Mouse (Mus musculus) stomach, postnatal 0 days (tissue): ENCODE measurements around the gene Rnf126. TPM values are rescaled to one million over a fixed set of nuclear protein-coding genes. Genes with fewer than 3 reads are reported as not detected.
"Not testable (repeated sequence)": the region's sequence is repeated elsewhere in the genome, so short reads cannot be mapped to it uniquely, and the experiment has no call there.

Experiments
- ATAC-seq: fragments of 200-750 bp; cut with Nextera tagmentation; 2 replicates; pipeline ENCODE4 v1.8.0; 2017; ENCODE audit not compliant: low FRiP score, low TSS enrichment
- DNase-seq: peaks from one replicate; pipeline ENCODE4 v3.0.0-alpha.2; 2016; ENCODE audit warnings: low spot score
- H3K27ac ChIP-seq: fragments of 300-500 bp; sonication (generic); replicated peaks from 2 replicates; pipeline ENCODE4 v1.5.1; 2014; ENCODE audit warnings: mild to moderate bottlenecking, control low read depth
- H3K27me3 ChIP-seq: fragments of 300-500 bp; sonication (generic); 2 replicates; pipeline ENCODE4 v1.6.1; 2014; ENCODE audit warnings: low read length; ENCODE audit not compliant: control insufficient read depth, insufficient read depth
- H3K36me3 ChIP-seq: fragments of 300-500 bp; sonication (generic); 2 replicates; pipeline ENCODE4 v1.6.1; 2014; ENCODE audit warnings: low read length, mixed read lengths; ENCODE audit not compliant: control insufficient read depth, insufficient read depth
- H3K4me1 ChIP-seq: fragments of 300-500 bp; sonication (generic); replicated peaks from 2 replicates; pipeline ENCODE4 v1.6.1; 2014; ENCODE audit warnings: antibody characterized with exemption; ENCODE audit not compliant: control insufficient read depth, insufficient read depth
- H3K4me2 ChIP-seq: fragments of 300-500 bp; sonication (generic); replicated peaks from 2 replicates; pipeline ENCODE4 v1.6.1; 2014; ENCODE audit warnings: low read depth, mild to moderate bottlenecking, control low read depth, moderate library complexity
- H3K4me3 ChIP-seq: fragments of 300-500 bp; sonication (generic); 2 replicates; pipeline ENCODE4 v1.5.1; 2014; ENCODE audit warnings: low read depth, low read length, control low read depth
- H3K9ac ChIP-seq: fragments of 300-500 bp; sonication (generic); 2 replicates; pipeline ENCODE4 v1.6.1; 2014; ENCODE audit warnings: mild to moderate bottlenecking, low read length, control low read depth, mixed read lengths
- H3K9me3 ChIP-seq: fragments of 300-500 bp; sonication (generic); 2 replicates; pipeline ENCODE4 v1.6.1; 2016; ENCODE audit warnings: low read length; ENCODE audit not compliant: control insufficient read depth
- CTCF ChIP-seq: IDR thresholded peaks from 2 replicates; pipeline ENCODE4 v1.5.1; 2016; ENCODE audit warnings: antibody characterized with exemption, low read depth, mild to moderate bottlenecking, moderate library complexity
- EP300 ChIP-seq: optimal IDR thresholded peaks from 2 replicates; pipeline ENCODE3; 2016; ENCODE audit warnings: antibody characterized with exemption
- WGBS: fragments of 180-500 bp; shearing (Covaris S2); extraction: QIAGEN DNeasy Blood & Tissue Kit; methylation state at CpG from one replicate; pipeline ENCODE4 v1.1.7; 2014; 5-methylcytosine and 5-hydroxymethylcytosine counted together
- polyA plus RNA-seq: library from polyadenylated mRNA; unstranded; fragments of >200 nt; fragmentation: Nextera tagmentation; extraction: Ambion mirVana; gene quantifications from 2 replicates; pipeline ENCODE4 v1.2.1, GENCODE M21; 2015

Gene Rnf126
- polyA plus RNA-seq, 1 experiment from 2014 or later: 60.0 TPM

GRCm38 (mm10) chr10:79760603-79761143 lies 6.1 kb downstream of the Rnf126 start:
- H3K9ac ChIP-seq: no peak overlapping the region
- ATAC-seq: no peak
- no peaks in the 10 kb centered on the region for H3K27me3 ChIP-seq
- H3K4me3 ChIP-seq: no peak overlapping the region
- no peak for DNase-seq
- H3K9me3 ChIP-seq: no peaks in the 10 kb centered on the region
- 94% methylated on average over 11 of the region's 11 CpGs for WGBS
- peaks cover 30% of the 10 kb centered on the region for H3K36me3 ChIP-seq
- H3K4me1 ChIP-seq: peaks cover 3% of the 10 kb centered on the region
- no peak overlapping the region for H3K27ac ChIP-seq
- no peak for TF ChIP-seq EP300
- no peak for TF ChIP-seq CTCF
- no peak overlapping the region for H3K4me2 ChIP-seq

DNA sequence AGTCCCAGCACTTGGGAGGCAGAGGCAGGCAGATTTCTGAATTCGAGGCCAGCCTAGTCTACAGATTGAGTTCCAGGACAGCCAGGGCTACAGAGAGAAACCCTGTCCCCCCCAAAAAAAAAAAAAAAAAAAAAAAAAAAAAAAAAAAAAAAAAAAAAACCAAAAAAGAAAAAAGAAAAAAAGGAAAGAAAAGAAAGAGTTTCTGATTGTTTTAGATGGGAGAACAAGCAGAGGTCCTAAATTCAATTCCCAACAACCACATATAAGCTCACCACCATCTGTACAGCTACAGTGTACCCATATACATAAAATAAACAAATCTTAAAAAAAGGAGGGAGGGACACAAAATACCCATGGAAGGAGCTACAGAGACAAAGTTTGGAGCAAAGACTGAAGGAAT lies 7.1 kb downstream of the Rnf126 start:
- not testable (repeated sequence) for H3K4me1 ChIP-seq, H3K4me3 ChIP-seq, H3K27ac ChIP-seq, H3K4me2 ChIP-seq, H3K9me3 ChIP-seq, H3K27me3 ChIP-seq, DNase-seq, H3K9ac ChIP-seq, ATAC-seq
- WGBS: 100% methylated on average over 1 of the region's 1 CpGs
- peaks cover 30% of the 10 kb centered on the region for H3K36me3 ChIP-seq

DNA sequence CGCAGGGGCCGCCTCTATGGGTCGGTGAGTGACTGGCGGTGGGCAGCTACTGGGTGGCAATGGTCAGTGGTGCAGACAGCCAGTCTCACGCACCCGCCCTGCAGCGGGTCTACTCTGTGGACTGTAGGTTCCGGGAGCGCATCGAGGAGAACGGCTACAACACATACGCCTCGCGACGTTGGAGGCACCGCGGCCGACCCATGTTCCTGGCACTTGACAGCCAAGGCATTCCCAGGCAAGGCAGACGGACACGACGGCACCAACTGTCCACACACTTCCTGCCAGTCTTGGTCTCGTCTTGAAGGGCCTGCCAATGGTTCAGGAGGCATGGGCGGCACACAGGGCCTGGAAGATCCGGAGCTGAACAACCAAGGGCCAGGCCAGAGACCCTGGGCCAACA lies 10.1 kb downstream of the Rnf126 start:
- H3K4me1 ChIP-seq: no peaks in the 10 kb centered on the region
- no peak overlapping the region for H3K4me2 ChIP-seq
- DNase-seq (no peak), ATAC-seq (no peak)
- H3K36me3 ChIP-seq: peaks cover 26% of the 10 kb centered on the region
- WGBS: 84% methylated on average over 24 of the region's 24 CpGs
- no peaks in the 10 kb centered on the region for H3K27me3 ChIP-seq
- no peak overlapping the region for H3K4me3 ChIP-seq
- H3K27ac ChIP-seq: no peak overlapping the region
- H3K9me3 ChIP-seq: no peaks in the 10 kb centered on the region
- TF ChIP-seq EP300: no peak
- TF ChIP-seq CTCF: no peak
- no peak overlapping the region for H3K9ac ChIP-seq

- Histone ChIP-seq H3K36me3 (peaks cover 19% of the 10 kb centered on the region), H3K9ac (no peak overlapping the region), H3K4me3 (no peak overlapping the region), H3K4me2 (no peak overlapping the region), H3K27me3 (no peaks in the 10 kb centered on the region), H3K9me3 (no peaks in the 10 kb centered on the region), H3K4me1 (no peaks in the 10 kb centered on the region), H3K27ac (no peak overlapping the region)
- DNase-seq: no peak
- ATAC-seq: no peak
- no peak for TF ChIP-seq EP300
- TF ChIP-seq CTCF: no peak
- 89% methylated on average over 3 of the region's 3 CpGs for WGBS
Observed at GRCm38 (mm10) chr10:79755854-79756253, 10.9 kb downstream of the Rnf126 start.

- Histone ChIP-seq H3K9ac (peak within 1 kb of the TSS; percentile 8; the same call in 1 of the 2 replicates), H3K27ac (no peak within 1 kb of the TSS), H3K4me3 (peak within 1 kb of the TSS; percentile 27), H3K4me1 (no peaks in the 10 kb centered on the region), H3K4me2 (peak within 1 kb of the TSS; percentile 52), H3K27me3 (no peaks in the 10 kb centered on the region), H3K36me3 (peaks cover 15% of the 10 kb centered on the region; the same call in 1 of the 2 replicates), H3K9me3 (no peaks in the 10 kb centered on the region)
- WGBS: 2% methylated on average over 31 of the region's 36 CpGs
- TF ChIP-seq EP300: no peak
- TF ChIP-seq CTCF: no peak
- DNase-seq: peak; percentile 78
- ATAC-seq: peak; percentile 65; the same call in 1 of the 2 replicates
Observed at GRCm38 (mm10) chr10:79754856-79755516, 11.8 kb downstream of the Rnf126 start, which contains the start of gene Fgf22. Fgf22 (plus strand) TSS chr10:79755076.

DNA sequence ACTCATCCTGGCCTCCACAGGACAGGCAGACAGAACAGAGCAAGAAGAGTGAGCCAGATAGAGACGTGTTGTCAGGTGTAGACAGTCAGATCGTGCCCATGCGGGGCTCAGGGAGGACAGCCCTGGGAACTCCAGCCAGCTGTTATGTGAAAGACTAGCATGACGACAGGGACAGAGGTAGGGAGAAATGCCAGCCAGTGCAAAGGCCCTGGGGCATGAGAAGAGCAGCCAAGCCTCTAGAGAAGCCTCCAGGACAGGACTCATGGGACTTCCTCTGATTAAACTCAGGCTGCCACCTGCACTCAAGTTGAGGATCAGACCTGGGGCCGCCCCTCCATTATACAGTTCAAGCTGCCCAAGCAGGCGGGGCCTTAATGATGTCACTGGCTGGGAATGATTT lies 18.3 kb downstream of the Rnf126 start:
- 83% methylated on average over 6 of the region's 6 CpGs for WGBS
- TF ChIP-seq CTCF: no peak
- no peak for TF ChIP-seq EP300

More for the DNA sequence above, 18.3 kb downstream of the Rnf126 start:
- no peak for ATAC-seq
- H3K27ac ChIP-seq: no peak overlapping the region
- no peak for DNase-seq
- no peak overlapping the region for H3K4me3 ChIP-seq
- no peaks in the 10 kb centered on the region for H3K27me3 ChIP-seq
- H3K4me2 ChIP-seq: no peak overlapping the region
- H3K4me1 ChIP-seq: peaks cover 3% of the 10 kb centered on the region
- H3K9me3 ChIP-seq: no peaks in the 10 kb centered on the region
- no peak overlapping the region for H3K9ac ChIP-seq
- H3K36me3 ChIP-seq: peaks cover 3% of the 10 kb centered on the region; the same call in 1 of the 2 replicates
